Mouse (Mus musculus) ovary, adult 2 months (tissue): Measurements from ENCODE around the gene Olfr1509. TPM values are rescaled to one million over a fixed set of nuclear protein-coding genes. Genes with fewer than 3 reads are reported as not detected.

ENCODE experiments used
- polyA plus RNA-seq: library from polyadenylated mRNA; depleted of rRNA; stranded (reverse); fragments of >200 nt; gene quantifications from 2 replicates; pipeline ENCODE4 v1.2.3, GENCODE M21; 2012; rRNA removed

The Olfr1509 gene
- not detected in 2 replicates for polyA plus RNA-seq

GRCm38 (mm10) chr14:52442690-52443089, at the start of gene Olfr1509:
Gene Olfr1509, plus strand, starts transcription at chr14:52442990.

GRCm38 (mm10) chr14:52397279-52397678, 45.5 kb upstream of the Olfr1509 start, which contains the start of gene Olfr1511:
Gene Olfr1511, minus strand, starts transcription at chr14:52397379.

GRCm38 (mm10) chr14:52414273-52414672, 28.5 kb upstream of the Olfr1509 start, which contains the start of gene Olfr1510:
Gene Olfr1510, minus strand, starts transcription at chr14:52414373.

GRCm38 (mm10) chr14:52467395-52467794, 24.6 kb downstream of the Olfr1509 start, which contains the start of gene Olfr1508:
Gene Olfr1508, minus strand, starts transcription at chr14:52467495.

GRCm38 (mm10) chr14:52495516-52495915, 52.7 kb downstream of the Olfr1509 start, which contains the start of gene Olfr1507:
Gene Olfr1507, minus strand, starts transcription at chr14:52495749.

Other genes starting within 250 kb of the Olfr1509 start
- 6.7 and 7.7 TPM in 2 replicates for gene Supt16, start 245.6 kb upstream of the Olfr1509 start, polyA plus RNA-seq
- 33.0 and 40.8 TPM in 2 replicates for gene Chd8, start 185.2 kb upstream of the Olfr1509 start, polyA plus RNA-seq
- 27.3 and 44.7 TPM in 2 replicates for gene Tox4, start 163.8 kb upstream of the Olfr1509 start, polyA plus RNA-seq
- gene Rab2b, start 163.4 kb upstream of the Olfr1509 start, polyA plus RNA-seq = 11.0 and 13.3 TPM in 2 replicates
- 24.8 and 31.2 TPM in 2 replicates for gene Mettl3, start 137.9 kb upstream of the Olfr1509 start, polyA plus RNA-seq
- gene Sall2, start 114.2 kb upstream of the Olfr1509 start, polyA plus RNA-seq = 16.8 and 19.3 TPM in 2 replicates
- gene Olfr1513, start 86.6 kb upstream of the Olfr1509 start, polyA plus RNA-seq = not detected in 2 replicates
- gene Olfr1512, start 63.8 kb upstream of the Olfr1509 start, polyA plus RNA-seq = not detected in 2 replicates
- not detected in 2 replicates for gene Olfr1511, start 45.6 kb upstream of the Olfr1509 start, polyA plus RNA-seq
- gene Olfr1510, start 28.6 kb upstream of the Olfr1509 start, polyA plus RNA-seq = not detected in 2 replicates
- 0.02 TPM in 1 of 2 replicates, not detected in the other for gene Olfr1508, start 24.5 kb downstream of the Olfr1509 start, polyA plus RNA-seq
- gene Olfr1507, start 52.8 kb downstream of the Olfr1509 start, polyA plus RNA-seq = 0.14 TPM in 1 of 2 replicates, not detected in the other